Mouse (Mus musculus) myocyte (in vitro differentiated cells): ENCODE measurements around the gene Hapln2.

Experiments
- MYOG ChIP-seq, 3 experiments: IDR thresholded peaks; one replicate each; pipeline ENCODE4 v1.6.1; 2011; ENCODE audit warnings: control low read depth in 2 of 3, low read depth in 2 of 3, mild to moderate bottlenecking in 2 of 3; ENCODE audit not compliant: insufficient read length in 2 of 3, control insufficient read depth in 1 of 3, insufficient read depth in 1 of 3
- POLR2A ChIP-seq: IDR thresholded peaks from one replicate; pipeline ENCODE4 v1.6.1; 2011; ENCODE audit warnings: low read depth, mild to moderate bottlenecking, control low read depth, moderate library complexity; ENCODE audit not compliant: insufficient read length
- REST ChIP-seq: IDR thresholded peaks from one replicate; pipeline ENCODE4 v1.6.1; 2011; ENCODE audit warnings: mild to moderate bottlenecking, control low read depth, moderate library complexity; ENCODE audit not compliant: insufficient read depth, insufficient read length
- TCF12 ChIP-seq: IDR thresholded peaks from one replicate; pipeline ENCODE4 v1.6.1; 2011; ENCODE audit warnings: mild to moderate bottlenecking, control low read depth; ENCODE audit not compliant: poor library complexity, insufficient read depth, severe bottlenecking
- TCF3 ChIP-seq: IDR thresholded peaks from one replicate; pipeline ENCODE4 v1.6.1; 2011; ENCODE audit warnings: low read depth, control low read depth; ENCODE audit not compliant: insufficient read length
- USF1 ChIP-seq: IDR thresholded peaks from one replicate; pipeline ENCODE4 v1.6.1; 2011; ENCODE audit warnings: low read depth, mild to moderate bottlenecking, control low read depth, moderate library complexity

DNA sequence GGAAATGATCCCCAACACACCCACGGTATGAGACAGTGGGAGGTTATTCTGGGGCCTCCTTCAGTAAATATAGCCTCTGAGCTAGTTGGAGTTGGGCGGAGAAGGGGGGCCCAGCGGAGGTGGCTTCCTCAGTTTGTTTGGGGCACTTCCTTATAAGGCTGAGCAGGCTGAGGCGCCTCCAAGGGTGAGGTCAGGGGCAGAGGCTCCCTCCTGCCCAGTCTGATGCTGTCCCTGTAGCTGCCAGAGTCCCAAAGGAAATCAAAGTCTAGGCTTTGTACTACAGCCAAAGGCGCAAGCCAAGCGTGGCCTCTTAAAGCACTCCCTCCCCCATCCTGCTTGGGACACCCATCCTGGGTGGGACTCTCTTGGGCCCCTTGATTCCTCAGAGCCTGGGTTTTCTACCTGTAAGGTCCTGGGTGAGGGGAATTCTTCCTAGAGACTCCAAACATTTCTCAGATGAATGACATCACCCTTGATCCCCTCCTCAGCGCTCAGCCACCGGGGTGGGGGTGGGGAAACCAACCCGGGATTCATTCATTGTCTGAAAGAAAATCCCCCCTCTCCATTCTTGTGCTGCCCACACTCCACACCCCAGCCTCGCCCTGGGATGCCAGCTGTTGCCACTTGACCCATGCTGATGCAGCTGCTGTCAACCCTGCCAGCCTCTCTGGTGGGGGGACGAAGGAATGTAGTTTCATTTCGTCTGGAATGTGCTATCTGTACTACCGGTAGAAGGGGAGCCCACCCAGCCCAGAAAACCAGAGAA lies 44.4 kb downstream of the Hapln2 start:
- peak; percentile 84 to 93 (median 93) for TF ChIP-seq MYOG (IDR thresholded peaks at IDR 0.05; ENCODE audit: control insufficient read depth in 1 of 3, insufficient read depth in 1 of 3, insufficient read length in 2 of 3, low read depth in 2 of 3)
- peak; percentile 86 for TF ChIP-seq TCF12
- TF ChIP-seq POLR2A: peak; percentile 37
- TF ChIP-seq USF1: no peak
- TF ChIP-seq REST: no peak
- TF ChIP-seq TCF3: peak; percentile 93
